Mouse (Mus musculus) cerebellum, adult 9-10 months (tissue): ENCODE results near the gene Fscn2.

ENCODE experiments used
- DNase-seq: peaks from one replicate; pipeline ENCODE4 v3.0.0; 2022

The Fscn2 gene

GRCm38 (mm10) chr11:120360062-120360461 is 1.3 kb upstream of the Fscn2 start:
- no peak for DNase-seq

GRCm38 (mm10) chr11:120360755-120361154 is 579 bp upstream of the Fscn2 start:
- DNase-seq, result no peak

- DNase-seq, result no peak
Observed at GRCm38 (mm10) chr11:120362891-120363290, 1.6 kb downstream of the Fscn2 start.

- no peak for DNase-seq
Observed at GRCm38 (mm10) chr11:120366443-120367027, 5.2 kb downstream of the Fscn2 start.

- DNase-seq, result no peak
Observed at GRCm38 (mm10) chr11:120369656-120370055, 8.3 kb downstream of the Fscn2 start.

GRCm38 (mm10) chr11:120373025-120373424 is 11.7 kb downstream of the Fscn2 start:
- DNase-seq, result no peak

- no peak for DNase-seq
Observed at GRCm38 (mm10) chr11:120373820-120374586, 12.7 kb downstream of the Fscn2 start.

GRCm38 (mm10) chr11:120375324-120375723 is 14.0 kb downstream of the Fscn2 start:
- no peak for DNase-seq

- DNase-seq, result no peak
Observed at GRCm38 (mm10) chr11:120376302-120377160, 15.2 kb downstream of the Fscn2 start.

GRCm38 (mm10) chr11:120377337-120377736 is 16.0 kb downstream of the Fscn2 start:
- no peak for DNase-seq

- DNase-seq, result peak; percentile 50
Observed at GRCm38 (mm10) chr11:120378031-120378610, 16.8 kb downstream of the Fscn2 start.

GRCm38 (mm10) chr11:120378611-120379540 is 17.5 kb downstream of the Fscn2 start, which contains the start of gene Faap100:
Faap100 (minus strand) TSS chr11:120378764.
- peak; percentile 85 for DNase-seq

GRCm38 (mm10) chr11:120380271-120380670 is 18.9 kb downstream of the Fscn2 start:
- no peak for DNase-seq

GRCm38 (mm10) chr11:120381157-120381556 is 19.8 kb downstream of the Fscn2 start:
- no peak for DNase-seq

GRCm38 (mm10) chr11:120382509-120382908 is 21.2 kb downstream of the Fscn2 start:
- DNase-seq, result no peak

GRCm38 (mm10) chr11:120386632-120387031 is 25.3 kb downstream of the Fscn2 start:
- DNase-seq, result no peak

- DNase-seq, result no peak
Observed at GRCm38 (mm10) chr11:120387157-120387556, 25.8 kb downstream of the Fscn2 start.

GRCm38 (mm10) chr11:120388580-120388979 is 27.2 kb downstream of the Fscn2 start:
- no peak for DNase-seq

GRCm38 (mm10) chr11:120395661-120396060 is 34.3 kb downstream of the Fscn2 start:
- DNase-seq, result no peak

GRCm38 (mm10) chr11:120397602-120398001 is 36.3 kb downstream of the Fscn2 start:
- no peak for DNase-seq

- no peak for DNase-seq
Observed at GRCm38 (mm10) chr11:120399319-120399718, 38.0 kb downstream of the Fscn2 start.

GRCm38 (mm10) chr11:120404814-120405213 is 43.5 kb downstream of the Fscn2 start:
- DNase-seq, result no peak
